Mouse (Mus musculus): ENCODE measurements at regions not wholly inside any gene's neighbourhood (a gene's known extent, or its start where the extent isn't known, plus 50 kb on each side); places are given as distances from the start of the nearest gene placed in this dataset.

DNA sequence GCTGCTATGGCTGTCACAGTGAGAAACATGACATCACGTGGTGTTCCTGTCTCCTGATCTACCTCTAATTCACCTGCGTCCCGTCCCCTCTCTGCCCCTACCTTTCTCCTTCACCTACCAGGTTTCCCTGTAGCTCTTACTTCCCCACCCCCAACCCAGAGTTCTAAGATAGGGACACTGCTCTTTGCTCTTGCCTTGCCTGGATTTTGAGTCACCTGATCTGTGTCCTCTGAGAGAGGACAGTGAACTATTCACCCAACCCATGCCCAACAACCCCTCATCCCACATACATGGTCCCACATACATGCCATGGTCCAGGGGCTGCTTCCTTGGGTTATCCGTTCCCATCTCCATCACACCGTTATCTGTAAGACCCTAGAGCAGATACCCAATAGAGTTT, 288.6 kb downstream of the Cog6 start:
- no peak for TF ChIP-seq CTCF (conservative IDR thresholded peaks at IDR 0.05; ENCODE audit: low read length)
- TF ChIP-seq POU5F1 (IDR thresholded peaks at IDR 0.05; ENCODE audit: borderline replicate concordance, low read length) = no peak
- TF ChIP-seq NANOG (IDR thresholded peaks at IDR 0.05; ENCODE audit: borderline replicate concordance, low read length) = no peak
